Mouse (Mus musculus): ENCODE data around the gene Crb3.
A peak's percentile ranks its signal among the peaks of the same experiment; 100 is the strongest.

The Crb3 gene

DNA sequence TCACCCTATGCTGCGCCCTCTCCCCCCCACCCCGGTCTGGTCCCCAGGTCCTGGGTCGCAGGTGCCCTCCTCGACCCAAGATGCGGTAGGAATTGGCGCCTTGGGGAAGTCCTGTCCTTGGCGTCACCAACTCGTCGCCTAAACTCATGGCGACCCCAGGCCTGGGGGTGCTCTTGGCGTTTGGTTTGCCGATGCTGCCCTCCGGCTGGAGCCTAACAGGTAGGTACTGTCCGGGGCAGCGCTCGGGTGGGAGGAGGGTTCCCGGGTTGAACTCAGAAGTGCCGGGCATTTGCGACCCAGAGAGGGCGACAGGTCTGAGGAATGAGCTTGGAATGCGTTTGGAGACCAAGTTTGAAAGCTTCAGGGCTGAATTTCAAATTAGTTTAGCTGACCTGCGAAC, 3.6 kb downstream of the Crb3 start:
- no peak for DNase-seq

DNA sequence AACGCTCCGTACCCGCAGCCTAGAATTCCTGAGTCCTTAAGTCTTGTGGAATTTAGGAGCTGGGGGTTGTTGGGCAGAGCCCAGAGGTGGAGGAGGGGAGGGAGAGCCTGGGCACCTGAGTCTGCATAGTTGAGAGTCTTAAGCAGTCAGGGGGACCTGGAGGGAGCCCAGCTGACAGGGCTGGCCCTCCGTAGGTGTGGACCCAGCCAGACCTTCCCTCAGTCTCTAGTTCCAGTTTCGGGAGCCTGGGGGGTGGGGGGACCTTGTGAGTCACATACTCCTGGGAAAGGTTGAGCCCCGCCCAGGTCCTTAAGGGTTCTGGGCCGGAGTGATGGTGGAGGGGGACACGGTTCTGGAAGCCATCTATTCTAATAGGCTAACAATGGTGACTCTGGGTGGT, 4.1 kb downstream of the Crb3 start:
- DNase-seq: peak; percentile 46

DNA sequence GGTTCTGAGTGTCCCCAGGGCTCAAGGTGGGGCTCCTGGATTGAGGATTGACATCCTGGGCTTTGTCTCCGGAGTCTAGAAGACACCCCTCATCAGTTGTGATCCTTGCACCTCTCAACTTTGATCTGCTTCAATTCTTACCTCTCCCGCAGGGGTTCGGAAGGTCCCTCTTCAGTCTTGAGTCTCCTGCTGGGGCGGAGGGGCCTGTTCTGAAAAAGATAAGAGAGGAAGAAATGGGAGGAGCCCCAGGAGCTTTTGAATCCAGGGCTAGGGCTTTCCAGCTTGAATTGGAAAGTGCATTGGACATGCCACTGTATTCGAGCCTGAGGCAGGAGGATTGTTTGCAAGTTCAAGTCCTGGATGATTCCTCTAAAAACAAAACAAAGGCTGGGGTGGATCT, 8.0 kb downstream of the Crb3 start:
- no peak for DNase-seq

DNA sequence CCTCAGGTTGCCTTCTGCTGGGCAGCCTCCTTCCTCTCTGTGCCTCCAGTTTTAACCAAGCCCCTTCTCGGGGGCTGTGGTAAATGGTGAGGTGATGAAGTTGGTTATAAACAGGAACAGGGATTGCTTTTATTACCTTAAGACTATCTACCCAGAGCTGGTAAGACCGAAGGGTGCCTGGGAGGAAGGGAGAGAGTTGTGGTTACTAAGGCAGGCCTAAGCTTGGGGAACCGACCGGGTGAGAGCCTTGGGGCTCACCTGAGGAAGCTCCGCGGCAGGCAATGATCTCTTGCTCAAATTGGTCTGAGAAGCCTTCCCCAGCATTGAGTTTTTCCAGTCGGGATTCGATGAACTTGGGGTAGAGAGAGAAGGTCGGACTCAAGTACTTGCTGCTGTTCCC, 11.4 kb downstream of the Crb3 start:
- DNase-seq: no peak

DNA sequence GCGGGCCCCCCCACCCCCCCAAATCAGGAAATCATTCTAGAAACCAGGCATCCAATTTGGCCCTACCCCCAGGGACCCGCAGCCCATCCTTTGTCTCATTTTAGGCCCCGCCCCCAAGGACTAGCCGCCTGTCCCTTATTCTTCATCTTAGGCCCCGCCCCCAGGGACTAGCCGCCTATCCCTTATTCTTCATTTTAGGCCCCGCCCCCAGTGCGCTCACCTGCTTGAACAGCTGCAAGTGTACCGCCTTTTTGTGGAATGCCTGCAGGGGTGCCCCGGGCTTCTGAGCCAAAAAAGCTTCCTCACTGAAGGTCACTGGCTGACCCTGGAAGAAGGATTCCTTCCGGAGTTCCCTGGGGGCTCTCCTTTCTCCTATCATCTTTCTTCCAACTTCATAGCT, 11.8 kb downstream of the Crb3 start:
- peak; percentile 64 for DNase-seq

DNA sequence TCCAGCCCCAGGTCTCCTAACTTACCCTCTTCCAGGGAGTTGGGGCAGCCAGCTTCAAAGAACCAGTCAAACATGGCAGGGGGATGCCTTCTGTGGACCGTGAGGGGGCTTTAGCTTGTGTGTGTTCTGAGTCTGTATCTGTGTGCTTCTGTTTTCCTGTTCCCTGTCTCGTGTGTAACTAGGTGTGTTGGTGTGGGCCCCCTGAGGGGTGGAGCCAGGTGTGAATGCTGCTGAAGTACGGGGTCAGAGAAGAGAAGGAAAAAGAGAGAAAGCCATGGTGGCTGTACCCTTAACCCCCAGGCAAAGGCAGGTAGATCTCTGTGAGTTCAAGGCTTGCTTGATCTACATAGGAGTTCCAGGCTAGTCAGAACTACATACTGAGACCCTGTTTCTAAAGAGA, 18.0 kb downstream of the Crb3 start:
- no peak for DNase-seq

DNA sequence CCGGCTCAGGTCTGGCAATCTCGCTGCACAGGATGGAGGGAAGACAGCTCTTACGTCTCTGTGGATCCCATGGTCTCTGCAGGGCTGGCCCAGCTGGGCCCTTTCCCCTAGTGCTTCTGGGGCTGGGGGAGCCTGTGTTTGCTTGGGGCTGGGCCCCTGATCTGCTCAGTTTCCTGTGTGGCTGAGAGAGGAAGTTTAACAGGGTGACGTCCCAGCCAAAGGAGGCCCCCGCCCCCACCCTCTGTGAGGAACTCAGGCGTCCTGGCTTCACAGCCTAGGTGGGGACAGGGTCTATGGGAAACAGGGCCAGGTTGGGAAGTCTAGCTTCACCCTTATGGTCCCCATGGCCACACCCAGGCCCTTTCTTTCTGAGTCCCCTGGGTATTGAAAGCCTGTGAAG, 19.4 kb downstream of the Crb3 start, which contains the start of gene Dennd1c:
Dennd1c (minus strand) TSS at position 179 of the 400 bp plus-strand sequence.
- no peak for DNase-seq

DNA sequence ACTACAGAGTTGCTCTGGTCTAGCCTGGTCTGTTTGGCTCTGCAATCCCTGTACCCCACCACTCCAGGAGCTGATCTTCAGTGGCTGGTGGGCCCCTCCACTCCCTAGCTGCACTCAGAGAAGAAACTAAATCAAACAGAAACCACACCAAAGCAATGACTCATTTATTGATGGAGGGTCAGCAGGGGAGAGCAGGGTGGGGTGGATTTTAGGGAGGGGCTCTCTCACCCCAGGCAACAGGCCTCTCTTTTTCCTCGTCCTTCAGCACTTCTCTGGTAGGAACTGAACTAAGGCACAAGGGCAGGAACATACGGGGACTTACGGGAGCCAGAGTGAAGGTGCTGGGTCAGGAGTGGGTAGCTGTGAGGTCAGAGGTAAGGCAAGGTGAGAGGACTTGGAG, 21.0 kb downstream of the Crb3 start:
- no peak for DNase-seq

DNA sequence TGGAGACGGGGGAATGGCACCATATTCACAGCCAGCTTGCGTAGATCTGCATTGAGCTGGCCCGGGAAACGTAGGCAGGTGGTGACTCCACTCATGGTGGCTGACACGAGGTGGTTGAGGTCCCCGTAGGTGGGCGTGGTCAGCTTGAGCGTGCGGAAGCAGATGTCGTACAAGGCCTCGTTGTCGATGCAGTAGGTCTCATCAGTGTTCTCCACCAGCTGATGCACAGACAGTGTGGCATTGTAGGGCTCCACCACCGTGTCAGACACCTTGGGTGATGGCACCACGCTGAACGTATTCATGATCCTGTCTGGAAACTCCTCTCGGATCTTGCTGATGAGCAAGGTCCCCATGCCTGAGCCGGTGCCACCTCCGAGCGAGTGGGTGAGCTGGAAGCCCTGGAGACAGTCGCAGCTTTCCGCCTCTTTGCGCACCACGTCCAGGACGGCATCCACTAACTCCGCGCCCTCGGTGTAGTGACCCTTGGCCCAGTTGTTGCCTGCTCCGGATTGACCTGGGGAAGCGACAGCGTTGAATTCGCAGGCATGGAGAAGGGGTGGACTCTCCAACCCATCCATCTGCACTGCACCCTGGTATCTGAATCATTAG, 22.4 kb downstream of the Crb3 start:
- DNase-seq: no peak

DNA sequence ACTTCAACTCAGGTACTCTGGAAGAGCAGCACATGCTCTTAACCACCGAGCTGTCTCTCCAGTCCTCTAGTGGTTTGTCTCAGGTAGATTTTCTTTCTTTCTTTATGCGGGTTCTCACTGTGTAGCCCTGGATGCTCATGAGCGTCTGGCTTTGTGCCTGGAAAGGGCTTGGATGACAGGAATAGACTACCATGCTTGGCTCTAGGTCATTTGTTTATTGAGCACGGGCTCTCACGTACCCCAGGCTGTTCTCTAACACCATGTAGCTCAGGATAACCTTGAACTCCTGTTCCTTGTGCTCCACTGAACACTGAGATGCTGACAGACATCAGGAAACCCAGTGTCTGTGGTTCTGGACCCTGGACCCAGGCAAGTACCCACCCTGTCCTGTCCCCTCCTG, 23.6 kb downstream of the Crb3 start:
- DNase-seq: no peak

DNA sequence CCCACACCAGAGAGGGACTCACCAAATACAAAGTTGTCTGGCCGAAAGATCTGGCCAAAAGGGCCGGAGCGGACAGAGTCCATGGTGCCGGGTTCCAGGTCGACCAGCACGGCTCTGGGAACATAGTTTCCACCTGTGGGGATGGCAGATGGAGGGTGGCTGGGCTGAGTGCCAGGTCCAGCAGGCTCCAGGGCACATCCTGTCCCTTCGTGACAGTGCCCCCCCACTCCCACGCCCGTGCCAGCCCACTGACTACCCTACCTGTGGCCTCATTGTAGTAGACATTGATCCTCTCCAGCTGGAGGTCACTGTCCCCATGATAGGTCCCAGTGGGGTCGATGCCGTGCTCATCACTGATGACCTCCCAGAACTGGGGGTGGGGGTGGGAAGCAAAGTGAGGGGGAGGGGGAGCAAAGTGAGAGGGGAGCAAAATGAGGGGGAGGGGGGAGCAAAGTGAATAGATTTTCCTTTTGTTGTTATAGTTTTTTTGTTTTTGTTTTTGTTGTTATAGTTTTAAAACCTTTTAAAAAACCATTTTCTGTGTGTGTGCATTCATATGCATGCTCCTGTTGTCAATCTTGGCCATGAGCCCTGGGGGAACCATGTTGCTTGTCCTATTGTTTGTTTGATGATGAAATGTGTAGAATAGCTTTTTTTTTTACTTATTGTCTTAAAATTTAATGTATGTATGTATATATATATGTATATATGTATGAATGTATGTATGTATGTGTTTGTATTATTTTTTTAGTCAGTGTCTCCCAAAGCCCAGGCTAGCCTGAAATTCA, 27.3 kb downstream of the Crb3 start:
- DNase-seq: no peak

DNA sequence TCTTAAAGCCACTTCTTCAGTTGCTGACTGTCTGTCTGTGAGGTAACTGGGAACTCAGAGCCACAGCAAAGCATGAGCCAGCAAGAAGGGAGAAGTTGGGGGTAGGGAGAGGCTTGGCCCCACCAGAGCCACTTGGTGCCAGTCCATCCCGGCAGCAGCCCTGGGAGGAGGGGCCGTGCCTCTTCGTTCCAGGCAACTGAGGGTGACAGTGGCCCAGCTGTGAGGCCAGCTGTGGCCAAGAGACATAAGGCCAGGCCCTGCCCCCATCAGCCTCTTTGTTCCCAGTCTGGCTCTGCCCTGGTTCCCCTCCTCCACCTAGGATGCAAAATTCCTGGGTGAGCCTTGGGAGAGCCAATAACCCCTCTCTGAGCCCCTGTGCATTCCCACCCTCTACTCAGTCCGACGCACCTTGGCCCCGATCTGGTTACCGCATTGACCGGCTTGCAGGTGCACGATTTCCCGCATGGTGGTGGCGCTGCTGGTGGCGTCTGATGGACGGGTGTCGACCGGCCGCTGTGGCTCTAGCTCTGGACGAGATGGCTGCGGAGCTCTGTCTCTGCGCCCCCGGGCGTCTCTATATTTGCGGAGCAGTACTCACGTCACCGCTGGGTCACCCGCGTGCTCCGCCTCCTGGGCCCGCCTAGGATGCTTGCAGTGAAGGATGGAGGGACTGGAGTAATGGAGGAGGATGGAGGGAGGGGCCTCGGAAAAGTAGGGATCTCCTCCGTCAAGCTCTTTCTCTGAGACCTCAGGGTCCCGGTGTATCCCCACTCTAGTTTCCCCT, 28.3 kb downstream of the Crb3 start, which contains the start of gene Tubb4a:
Tubb4a (minus strand) TSS at position 734 of the 784 bp plus-strand sequence.
- peak; percentile 65 for DNase-seq

DNA sequence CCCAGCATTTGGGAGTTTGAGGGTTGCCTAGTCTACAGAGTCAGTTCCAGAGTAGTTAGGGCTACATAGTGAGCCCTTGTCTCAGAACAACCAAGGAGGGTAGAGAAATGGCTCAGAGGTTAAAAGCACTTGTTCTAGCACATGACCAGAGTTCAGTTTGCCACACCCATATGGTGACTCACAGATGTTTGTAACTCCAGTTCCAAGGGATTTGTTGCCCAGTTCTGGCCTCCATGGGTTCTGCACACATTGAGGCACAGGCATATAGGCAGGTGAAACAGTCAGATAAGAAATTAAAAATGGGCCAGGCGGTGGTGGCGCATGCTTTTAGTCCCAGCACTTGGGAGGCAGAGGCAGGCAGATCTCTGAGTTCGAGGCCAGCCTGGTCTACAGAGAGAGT, 35.3 kb downstream of the Crb3 start:
- DNase-seq: no peak

DNA sequence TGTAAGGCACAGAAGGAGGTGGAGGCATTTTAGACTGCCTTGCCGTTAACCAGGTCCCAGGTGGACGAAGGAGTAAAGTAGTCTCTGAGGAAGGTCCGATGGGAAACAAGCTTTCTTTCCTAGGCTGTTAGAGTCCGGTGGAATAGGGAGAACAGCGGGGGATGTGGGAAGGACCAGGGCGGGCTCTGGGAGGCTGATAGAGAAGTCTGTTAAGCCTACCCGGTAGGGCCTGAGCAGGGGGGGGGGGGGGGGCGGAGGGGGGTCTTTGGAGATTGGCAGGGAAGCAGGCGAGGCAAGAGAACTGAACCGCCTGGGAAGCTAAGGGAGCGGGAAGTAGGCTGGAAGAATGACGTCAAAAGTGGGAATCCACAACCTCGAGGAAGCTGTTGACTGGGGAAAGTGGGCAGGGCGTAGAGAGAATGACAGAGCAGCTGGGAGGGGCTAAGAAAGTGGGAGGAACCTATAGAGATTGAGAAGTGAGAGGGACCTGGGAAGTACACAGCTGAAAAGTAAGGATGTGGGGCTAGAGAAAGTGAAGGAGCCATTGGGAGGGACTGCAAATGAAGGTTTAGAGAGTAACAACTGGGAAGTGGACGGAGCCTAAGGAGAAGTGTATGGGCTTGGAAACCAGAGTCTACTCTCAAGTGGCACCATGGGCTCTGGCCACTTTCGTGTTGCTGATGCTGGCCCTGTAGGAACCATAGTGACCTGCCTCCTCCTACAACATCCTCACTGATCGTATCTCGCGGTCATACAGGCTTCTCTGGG, 37.1 kb downstream of the Crb3 start:
- DNase-seq: peak; percentile 74

DNA sequence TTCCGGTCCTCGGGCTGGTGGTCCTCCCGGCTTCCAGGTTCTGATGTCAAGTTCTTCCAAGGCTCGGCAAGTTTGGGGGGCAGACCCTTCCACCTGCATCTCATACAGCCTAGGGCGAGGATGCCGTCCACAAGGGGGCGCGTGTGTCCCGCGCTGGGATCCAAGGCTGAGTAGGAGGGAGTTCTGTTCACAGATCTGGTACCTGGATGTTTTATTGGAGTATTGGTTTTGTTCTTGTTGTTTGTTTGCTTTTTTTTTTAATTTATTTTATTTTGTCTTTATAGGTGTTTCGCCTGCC, 37.7 kb downstream of the Crb3 start:
- DNase-seq: peak; percentile 92

DNA sequence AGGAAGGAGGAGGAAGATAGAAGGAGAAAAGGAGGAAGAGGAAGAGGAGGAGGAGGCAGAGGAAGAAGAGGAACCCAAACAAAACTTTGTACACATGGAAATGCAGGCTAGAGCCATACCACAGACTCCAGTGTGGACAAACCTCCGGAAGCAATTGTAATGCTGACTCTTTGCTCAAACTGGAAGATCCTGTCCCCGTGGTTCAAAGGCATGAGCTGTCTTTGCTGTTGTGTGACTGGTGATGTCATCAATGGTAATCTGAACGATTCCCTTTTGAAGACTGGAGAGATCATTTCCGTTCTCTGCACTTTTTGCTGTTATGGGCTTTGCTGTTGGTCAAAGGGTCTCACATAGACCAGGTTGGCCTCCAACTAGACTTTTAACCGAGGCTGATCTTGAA, 39.4 kb downstream of the Crb3 start:
- no peak for DNase-seq

DNA sequence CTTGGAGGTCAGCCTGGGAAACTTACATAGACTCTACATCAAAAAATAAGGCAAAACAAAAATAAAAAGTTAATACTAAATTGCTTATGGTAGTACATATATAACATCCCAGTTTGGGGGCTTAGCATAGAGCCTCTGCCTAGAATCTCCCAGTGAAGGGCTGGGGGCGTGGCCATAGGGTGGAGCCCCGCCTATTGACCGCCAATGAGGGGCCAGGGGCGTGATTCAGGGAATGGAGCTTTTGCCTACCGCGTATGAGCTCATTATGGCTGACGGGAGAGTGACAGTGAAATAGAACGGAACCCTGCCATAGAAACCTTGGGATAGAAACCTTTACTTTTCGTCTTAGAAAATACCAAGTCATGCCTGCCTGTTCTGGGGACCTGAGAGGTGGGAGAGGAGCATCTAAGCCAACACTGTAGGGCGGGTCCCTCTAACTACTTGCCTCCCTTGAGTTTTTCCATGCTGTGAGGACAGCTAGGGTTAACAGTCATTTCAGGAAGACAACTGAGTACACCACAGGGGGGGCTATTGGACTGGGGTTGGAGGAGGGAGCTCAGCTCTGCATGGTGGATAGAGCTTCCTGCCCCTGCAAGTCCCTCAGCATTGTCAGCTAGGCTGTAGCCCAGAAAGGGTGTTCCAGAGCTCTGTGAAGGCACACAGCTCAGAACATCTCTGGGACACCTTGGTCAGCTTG, 40.9 kb downstream of the Crb3 start:
- no peak for DNase-seq

DNA sequence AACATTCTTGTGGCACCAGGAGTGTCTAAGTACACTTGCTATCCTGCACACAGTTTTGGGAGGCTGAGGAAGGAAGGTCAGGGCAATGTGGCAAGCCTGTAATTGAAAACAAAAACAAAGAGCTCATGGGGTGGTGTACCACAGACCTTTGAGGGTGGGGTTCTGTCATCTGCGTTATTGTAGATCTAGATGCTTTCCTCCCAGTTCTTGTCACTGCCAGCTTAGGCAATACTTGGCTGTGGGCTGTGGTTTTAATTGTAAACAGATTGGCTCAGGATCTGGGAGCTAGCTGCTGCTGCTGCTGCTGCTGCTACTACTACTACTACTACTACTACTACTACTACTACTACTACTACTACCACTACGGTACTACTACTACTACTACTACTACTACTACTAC, 43.4 kb downstream of the Crb3 start:
- no peak for DNase-seq

DNA sequence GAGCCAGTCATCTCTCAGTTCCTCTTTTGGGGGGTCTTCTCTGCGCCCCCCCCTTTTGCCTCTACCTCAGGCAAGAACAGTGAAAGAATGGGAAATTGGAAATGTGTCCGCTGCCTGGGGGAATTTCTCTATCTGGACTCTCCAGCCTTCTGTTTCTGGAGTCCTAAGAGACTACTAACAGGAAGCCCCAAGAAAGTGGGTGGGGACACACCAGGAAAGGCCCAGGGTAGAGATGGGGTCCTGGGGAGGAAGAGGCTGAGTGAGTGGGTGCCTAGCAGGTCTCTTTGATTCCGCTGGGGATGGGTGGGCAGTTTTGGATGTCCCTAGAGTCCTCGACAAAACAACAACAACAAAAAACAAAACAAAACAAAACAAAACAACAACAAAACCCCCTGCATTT, 45.6 kb downstream of the Crb3 start:
- no peak for DNase-seq

DNA sequence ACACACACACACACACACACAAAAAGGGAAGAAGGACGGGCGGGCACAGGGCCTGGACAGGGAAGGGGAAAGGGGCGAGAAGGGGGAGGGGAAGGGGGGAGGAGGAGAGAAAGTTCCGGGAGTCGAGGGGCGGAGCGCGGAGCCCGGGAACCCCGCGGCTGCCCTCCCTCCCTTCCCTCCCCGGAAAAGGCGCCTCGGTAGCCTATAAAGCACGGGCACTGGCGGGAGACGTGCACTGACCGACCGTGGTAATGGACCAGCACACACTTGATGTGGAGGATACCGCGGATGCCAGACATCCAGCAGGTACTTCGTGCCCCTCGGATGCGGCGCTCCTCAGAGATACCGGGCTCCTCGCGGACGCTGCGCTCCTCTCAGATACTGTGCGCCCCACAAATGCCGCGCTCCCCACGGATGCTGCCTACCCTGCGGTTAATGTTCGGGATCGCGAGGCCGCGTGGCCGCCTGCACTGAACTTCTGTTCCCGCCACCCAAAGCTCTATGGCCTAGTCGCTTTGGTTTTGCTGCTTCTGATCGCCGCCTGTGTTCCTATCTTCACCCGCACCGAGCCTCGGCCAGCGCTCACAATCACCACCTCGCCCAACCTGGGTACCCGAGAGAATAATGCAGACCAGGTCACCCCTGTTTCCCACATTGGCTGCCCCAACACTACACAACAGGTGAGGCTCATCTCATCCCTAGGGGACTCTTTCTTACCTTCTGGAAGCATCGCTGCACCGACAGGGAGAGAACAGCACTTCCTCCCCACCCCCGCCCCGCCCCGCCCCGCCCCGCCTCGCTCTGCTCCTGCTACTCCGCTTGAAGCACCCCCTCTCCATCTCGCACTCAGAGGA, 46.5 kb downstream of the Crb3 start, which contains the start of gene Tnfsf9:
Tnfsf9 (plus strand) TSS at position 145 of the 854 bp plus-strand sequence.
- peak; percentile 78 for DNase-seq

DNA sequence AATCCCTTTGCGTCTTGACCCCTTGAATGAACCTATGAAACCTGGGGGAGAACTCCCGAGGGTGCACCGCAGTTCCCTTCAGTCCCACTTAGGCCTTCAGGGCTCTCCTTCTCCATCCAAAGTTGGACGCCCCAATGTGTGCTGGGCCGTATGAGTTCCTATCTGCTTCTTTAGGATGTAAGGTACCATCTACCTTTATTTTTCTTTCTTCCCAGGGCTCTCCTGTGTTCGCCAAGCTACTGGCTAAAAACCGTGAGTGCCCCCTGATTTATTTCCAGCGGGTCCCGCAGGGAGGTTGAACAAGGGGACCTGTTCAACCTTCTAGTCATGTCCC, 47.1 kb downstream of the Crb3 start:
- DNase-seq: no peak

DNA sequence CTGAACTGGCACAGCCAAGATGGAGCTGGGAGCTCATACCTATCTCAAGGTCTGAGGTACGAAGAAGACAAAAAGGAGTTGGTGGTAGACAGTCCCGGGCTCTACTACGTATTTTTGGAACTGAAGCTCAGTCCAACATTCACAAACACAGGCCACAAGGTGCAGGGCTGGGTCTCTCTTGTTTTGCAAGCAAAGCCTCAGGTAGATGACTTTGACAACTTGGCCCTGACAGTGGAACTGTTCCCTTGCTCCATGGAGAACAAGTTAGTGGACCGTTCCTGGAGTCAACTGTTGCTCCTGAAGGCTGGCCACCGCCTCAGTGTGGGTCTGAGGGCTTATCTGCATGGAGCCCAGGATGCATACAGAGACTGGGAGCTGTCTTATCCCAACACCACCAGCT, 48.2 kb downstream of the Crb3 start:
- no peak for DNase-seq

Data from kidney, postnatal 10 days (tissue).